9 mouse cellular contexts compared by ENCODE assay signal in the genomic region with DNA sequence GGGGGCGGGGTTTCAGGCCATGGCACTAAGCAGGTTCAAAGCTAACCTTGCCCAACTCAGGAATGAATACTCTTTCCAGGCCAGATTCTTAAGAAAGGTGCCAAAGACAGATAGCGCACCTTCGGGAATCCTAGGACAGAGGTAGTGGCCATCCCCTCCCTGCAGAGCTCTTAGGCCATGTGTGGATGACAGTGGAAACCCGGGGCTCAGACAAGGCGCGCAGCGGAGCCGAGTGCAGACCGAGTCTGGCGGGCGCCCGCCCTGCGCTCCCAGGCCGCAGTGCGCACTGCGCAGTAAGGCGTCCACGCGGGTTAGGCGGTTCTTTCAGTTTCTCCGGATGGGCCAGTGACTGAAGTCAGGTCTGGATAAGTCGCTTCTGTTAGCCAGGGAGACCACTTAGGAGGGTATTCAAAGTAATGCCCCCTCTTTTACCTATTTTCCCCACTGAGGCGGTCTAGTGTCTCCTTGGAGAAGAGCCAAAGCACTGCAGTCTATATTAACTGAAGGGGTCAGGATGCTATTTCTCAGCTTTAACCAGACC. TPM values are rescaled to one million over a fixed set of nuclear protein-coding genes. Genes with fewer than 3 reads are reported as not detected.
A peak's percentile ranks its signal among the peaks of the same experiment; 100 is the strongest.
DNase-seq lines count a peak whose midpoint lies in the region; ATAC-seq and TF ChIP-seq lines count a peak whose summit lies in the region.
"Had no signal": no experiment of that assay in that cellular context is flagged by ENCODE, and none has a peak within 500 bp of the region (broad histone marks: within the 10 kb centered on the region; RNA-seq: fewer than 3 reads in every experiment).

No protein-coding gene starts in this region.

- H3K4me1 ChIP-seq in embryonic facial prominence, embryonic 11.5 days (ENCODE audit: control insufficient read depth, insufficient read depth, low read length): no peaks in the 10 kb centered on the region
- H3K4me1 ChIP-seq in stomach, embryonic 15.5 days: peaks cover 13% of the 10 kb centered on the region

- no peaks in the 10 kb centered on the region for H3K9me3 ChIP-seq in embryonic facial prominence, embryonic 11.5 days (replicated peaks; ENCODE audit: control insufficient read depth, low read length)
- no peaks in the 10 kb centered on the region for H3K9me3 ChIP-seq in stomach, embryonic 15.5 days

- TF ChIP-seq CTCF in layer of hippocampus, adult 2 months (conservative IDR thresholded peaks at IDR 0.05): no peak

- no peaks in the 10 kb centered on the region for H3K36me3 ChIP-seq in embryonic facial prominence, embryonic 11.5 days (replicated peaks; ENCODE audit: control insufficient read depth, insufficient read depth, low read depth, low read length)
- H3K36me3 ChIP-seq in stomach, embryonic 15.5 days: no peaks in the 10 kb centered on the region

- no peak for ATAC-seq in embryonic facial prominence, embryonic 11.5 days (replicated peaks; ENCODE audit: insufficient number of reproducible peaks, low FRiP score, low TSS enrichment, low read depth)
- ATAC-seq in stomach, embryonic 15.5 days (ENCODE audit: insufficient read depth, low FRiP score, low read depth): no peak

- H3K27ac ChIP-seq in layer of hippocampus, adult 2 months: peak overlapping the region; percentile 49; the same call in 1 of the 2 replicates
- H3K27ac ChIP-seq in embryonic facial prominence, embryonic 11.5 days (replicated peaks; ENCODE audit: low read depth, low read length): no peak overlapping the region
- no peak overlapping the region for H3K27ac ChIP-seq in stomach, embryonic 15.5 days

- H3K27me3 ChIP-seq in embryonic facial prominence, embryonic 11.5 days (ENCODE audit: control insufficient read depth, insufficient read depth, low read length): 0 out of 2 replicates have a peak, but pooled peaks cover under 1% of the 10 kb centered on the region
- H3K27me3 ChIP-seq in stomach, embryonic 15.5 days (replicated peaks): peaks cover 14% of the 10 kb centered on the region; the same call in 1 of the 2 replicates

- WGBS in embryonic facial prominence, embryonic 11.5 days: 19% methylated on average over 23 of the region's 23 CpGs
- 27% methylated on average over 23 of the region's 23 CpGs for WGBS in stomach, embryonic 15.5 days

- no peak for DNase-seq in layer of hippocampus, adult 2 months (ENCODE audit: low spot score in 2 of 2)
- DNase-seq in layer of hippocampus, adult 9-11 months: no peak
- peak; percentile 29 to 44 for DNase-seq in adrenal gland, postnatal 36 days
- DNase-seq in embryonic facial prominence, embryonic 11.5 days (ENCODE audit: low spot score): peak; percentile 7
- DNase-seq in kidney, postnatal 4 days: peak; percentile 6 to 28
- no peak for DNase-seq in adipocyte (ENCODE audit: low spot score)
- no peak for DNase-seq in frontal cortex, adult 2 months (ENCODE audit: extremely low spot score in 1 of 2, low spot score in 1 of 2)

- H3K9ac ChIP-seq in embryonic facial prominence, embryonic 11.5 days (replicated peaks; ENCODE audit: low read length): no peak overlapping the region
- 0 out of 2 replicates have a peak overlapping the region, but pooled peaks have one; percentile 4 for H3K9ac ChIP-seq in stomach, embryonic 15.5 days

- peak overlapping the region; percentile 42 for H3K4me2 ChIP-seq in embryonic facial prominence, embryonic 11.5 days (ENCODE audit: low read depth, low read length)
- peak overlapping the region; percentile 83 for H3K4me2 ChIP-seq in stomach, embryonic 15.5 days

- H3K4me3 ChIP-seq in layer of hippocampus, adult 2 months: peak overlapping the region; percentile 40
- no peak overlapping the region for H3K4me3 ChIP-seq in embryonic facial prominence, embryonic 11.5 days (ENCODE audit: low read depth, low read length)
- H3K4me3 ChIP-seq in stomach, embryonic 15.5 days (replicated peaks): peak overlapping the region; percentile 35

RNA-seq across cellular contexts. Expression of a gene that starts 1.6 kb away (rescaled TPM):
- total RNA-seq in layer of hippocampus, adult 2 months (2021): 100 to 1,000 TPM; 384 to 415 TPM
- 10 to 100 TPM; 32.4 to 53.0 TPM for total RNA-seq in adrenal gland, postnatal 36 days (2021)
- 3.5 and 3.6 TPM in 2 replicates for polyA plus RNA-seq in embryonic facial prominence, embryonic 11.5 days (2014; fragmentation: Nextera tagmentation; extraction: Ambion mirVana)
- 0.88 and 0.92 TPM in 2 replicates for polyA plus RNA-seq in stomach, embryonic 15.5 days (2015; fragmentation: Nextera tagmentation; extraction: Ambion mirVana)
- 358 and 366 TPM in 2 replicates for polyA plus RNA-seq in frontal cortex, adult 2 months (2012; rRNA removed)

RNA-seq across cellular contexts. Expression of a gene that starts 17.9 kb away (rescaled TPM):
- 1 to 10 TPM in 1 of 2 experiments, under 1 TPM in 1; 0.98 to 1.3 TPM for total RNA-seq in layer of hippocampus, adult 2 months (2021)
- under 1 TPM; 0.10 to 0.20 TPM for total RNA-seq in adrenal gland, postnatal 36 days (2021)
- polyA plus RNA-seq in embryonic facial prominence, embryonic 11.5 days (2014; fragmentation: Nextera tagmentation; extraction: Ambion mirVana): 0.27 and 0.29 TPM in 2 replicates
- polyA plus RNA-seq in stomach, embryonic 15.5 days (2015; fragmentation: Nextera tagmentation; extraction: Ambion mirVana): 0.26 and 0.34 TPM in 2 replicates
- 0.50 and 0.86 TPM in 2 replicates for polyA plus RNA-seq in frontal cortex, adult 2 months (2012; rRNA removed)
- polyA plus RNA-seq: large intestine, adult 2 months had no signal

Comparison
In these comparisons a context has a peak if more than half of its experiments do, and no peak if none do; other contexts are left out.
1. DNase-seq: peak in adrenal gland, postnatal 36 days (2 of 2), embryonic facial prominence, embryonic 11.5 days (single experiment) and kidney, postnatal 4 days (2 of 2); none in layer of hippocampus, adult 2 months (0 of 2), layer of hippocampus, adult 9-11 months (single experiment), adipocyte (single experiment) and frontal cortex, adult 2 months (0 of 2).
2. RNA of a gene that starts 1.6 kb away (polyA plus RNA-seq): 358 to 366 TPM in frontal cortex, adult 2 months; 3.5 to 3.6 TPM in embryonic facial prominence, embryonic 11.5 days and 0.88 to 0.92 TPM in stomach, embryonic 15.5 days; every median in the first group is over 10 times any median in the second.